Mouse (Mus musculus): ENCODE measurements around the gene Ddx54. TPM values are rescaled to one million over a fixed set of nuclear protein-coding genes. Genes with fewer than 3 reads are reported as not detected.

Ddx54 gene
- polyA plus RNA-seq, 1 experiment from 2014 or later, result 54.0 TPM

DNA sequence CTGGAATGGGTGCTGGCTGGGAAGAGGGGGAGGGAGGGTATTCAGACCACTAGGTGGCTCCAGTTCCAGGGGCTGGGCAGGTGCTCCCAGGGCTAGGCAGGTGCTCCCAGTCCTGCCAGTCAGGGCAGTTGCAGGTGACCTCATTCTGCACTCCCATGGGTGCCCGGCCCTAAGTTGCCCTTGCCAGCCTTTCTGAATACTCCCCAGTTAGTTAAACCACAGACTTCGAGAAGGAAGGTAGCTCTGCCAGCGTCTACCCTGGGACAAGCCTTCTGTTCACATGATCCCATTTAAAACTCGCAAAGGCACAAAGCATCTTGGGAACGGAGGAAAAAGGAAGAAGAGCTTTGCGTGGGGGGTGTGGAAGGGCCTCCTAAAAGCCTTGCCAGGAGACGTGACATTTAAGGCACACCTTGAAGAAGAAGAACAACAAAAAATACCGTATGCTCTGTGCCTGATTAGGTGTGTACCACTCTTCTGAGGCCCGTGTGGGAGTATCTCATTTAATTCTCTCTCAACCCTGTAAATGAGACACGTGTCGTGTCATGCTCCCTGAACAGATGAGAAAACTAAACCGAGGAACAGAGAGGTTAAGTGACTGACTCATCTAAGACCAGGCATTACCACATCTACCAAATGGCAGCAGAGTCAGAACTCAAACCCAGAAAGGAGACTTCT lies 35.4 kb downstream of the Ddx54 start:
- TF ChIP-seq CTCF (IDR thresholded peaks at IDR 0.05), result no peak
- ATAC-seq, result no peak
- ChIA-PET CTCF (interaction anchor here (1.2 to 2.2 kb wide), 3 partner anchors 18 to 32 kb away, joined by 3 to 20 read pairs (median 3); no protein-coding TSS in a partner anchor), POLR2A (no interaction called here)
- DNase-seq (ENCODE audit: low read depth, low spot score), result no peak
- H3K27me3 ChIP-seq, result no peaks in the 10 kb centered on the region
- in situ Hi-C loops (cut with MboI; ENCODE audit: low pct_unique_long_range_greater_than_20kb), result no loop called here

DNA sequence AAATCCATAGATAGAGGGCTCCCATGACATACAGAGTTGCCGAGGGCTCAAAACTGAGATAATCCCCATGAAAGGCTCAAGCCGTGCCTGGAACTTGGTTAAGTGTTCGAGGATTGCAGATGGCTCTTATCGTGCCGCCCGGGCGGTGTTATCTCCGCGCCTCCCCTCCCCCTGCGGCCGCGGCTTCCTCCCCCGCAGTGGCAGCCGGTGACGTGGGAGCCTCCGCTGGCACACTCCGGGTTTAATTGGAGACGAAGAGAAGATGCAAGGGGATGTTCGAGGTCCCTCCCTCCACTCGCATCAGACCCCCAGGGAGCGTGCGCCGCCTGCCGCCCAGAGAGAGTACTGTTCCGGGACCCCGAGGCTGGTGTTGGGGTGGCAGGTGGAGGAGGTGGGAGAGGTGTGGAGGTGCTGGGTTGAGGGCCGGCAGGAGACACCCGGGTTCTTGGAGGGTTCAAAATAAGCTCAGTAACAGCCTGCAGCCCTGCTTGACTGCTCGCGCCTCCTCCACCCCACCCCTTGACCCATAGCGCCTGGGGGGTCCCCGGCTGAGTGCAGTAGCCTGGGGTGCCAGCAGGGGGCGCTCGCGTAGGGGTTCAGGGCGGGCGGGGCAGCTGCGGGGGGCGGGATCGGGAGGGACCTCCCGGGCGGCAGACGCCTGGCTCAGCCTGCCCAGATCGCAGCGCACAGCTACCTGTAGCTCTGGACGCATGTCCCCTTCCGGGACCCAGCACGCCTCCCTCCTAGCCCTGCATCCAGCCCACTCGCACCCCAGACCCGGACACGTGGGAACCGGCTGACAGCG lies 36.2 kb downstream of the Ddx54 start, which contains the start of gene Rasal1:
Rasal1 (plus strand) TSS at position 244 of the 805 bp plus-strand sequence.
- ChIA-PET POLR2A (interaction anchor here (0.5 to 0.8 kb wide), 3 partner anchors 18 to 225 kb away, joined by 3 to 5 read pairs (median 3); no protein-coding TSS in a partner anchor), CTCF (interaction anchor here (0.9 to 2.2 kb wide), 6 partner anchors 13 to 32 kb away, joined by 3 to 20 read pairs (median 3); no protein-coding TSS in a partner anchor)
- TF ChIP-seq CTCF (IDR thresholded peaks at IDR 0.05), result peak; percentile 88
- in situ Hi-C loops (cut with MboI; ENCODE audit: low pct_unique_long_range_greater_than_20kb), result no loop called here
- ATAC-seq (peak; percentile 38), DNase-seq (ENCODE audit: low read depth, low spot score) (no peak)
- H3K27me3 ChIP-seq, result no peaks in the 10 kb centered on the region

DNA sequence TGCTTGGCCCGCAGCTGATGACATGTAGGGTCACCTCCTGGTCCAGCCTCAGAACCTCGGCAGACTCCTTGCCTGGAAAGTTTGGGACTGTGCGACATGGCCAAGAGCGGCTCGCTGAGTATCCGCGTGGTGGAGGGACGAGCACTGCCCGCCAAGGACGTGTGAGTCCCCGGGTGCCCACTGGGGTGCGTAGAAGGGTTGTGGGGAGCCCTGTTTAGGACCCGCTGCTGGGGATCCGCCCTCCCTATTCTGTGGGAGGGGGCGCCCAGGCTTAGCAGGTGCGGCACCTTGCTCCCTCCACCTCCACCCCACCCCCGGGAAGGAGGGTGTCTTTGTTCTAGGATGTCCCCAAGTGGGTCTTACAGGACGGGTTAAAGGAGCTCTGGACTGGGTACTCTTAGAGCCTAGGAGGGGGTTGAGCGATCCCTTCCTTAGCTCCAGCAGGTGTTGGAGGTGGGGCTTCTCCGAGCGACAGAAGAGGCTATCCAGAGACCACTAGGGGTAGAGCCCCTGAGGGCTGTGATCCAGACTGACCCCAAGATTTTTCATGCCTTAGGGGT lies 36.9 kb downstream of the Ddx54 start:
- CTCF ChIA-PET, result interaction anchor here (0.9 to 2.2 kb wide), 5 partner anchors 13 to 33 kb away, joined by 3 to 20 read pairs (median 3); no protein-coding TSS in a partner anchor
- in situ Hi-C loops (cut with MboI; ENCODE audit: low pct_unique_long_range_greater_than_20kb), result no loop called here
- ATAC-seq (no peak), DNase-seq (ENCODE audit: low read depth, low spot score) (no peak)
- no peak for TF ChIP-seq CTCF (IDR thresholded peaks at IDR 0.05)
- POLR2A ChIA-PET, result interaction anchor here (0.5 to 0.8 kb wide), 2 partner anchors 19 to 161 kb away, joined by 3 to 5 read pairs; no protein-coding TSS in a partner anchor
- no peaks in the 10 kb centered on the region for H3K27me3 ChIP-seq

DNA sequence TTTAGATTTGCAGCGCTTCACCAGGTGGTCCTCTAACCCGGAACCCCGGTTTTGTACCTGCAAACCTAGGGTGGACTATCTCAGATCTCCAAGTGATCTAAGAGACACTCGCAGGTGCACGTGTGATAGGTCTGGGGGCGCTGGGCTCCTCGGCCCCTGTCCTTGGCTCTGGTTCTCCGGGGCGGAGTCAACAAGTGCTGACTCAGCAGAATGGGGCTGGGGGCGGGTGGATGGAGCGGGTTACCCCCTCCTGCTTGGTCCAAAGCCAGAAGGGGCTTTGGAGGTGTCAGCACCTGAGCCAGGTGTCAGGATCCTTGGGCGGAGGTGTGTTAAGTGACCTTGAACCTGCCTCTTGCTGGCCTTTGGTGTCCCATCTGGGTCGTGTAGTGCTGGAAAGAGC lies 37.4 kb downstream of the Ddx54 start:
- in situ Hi-C loops (cut with MboI; ENCODE audit: low pct_unique_long_range_greater_than_20kb), result no loop called here
- ChIA-PET POLR2A (no interaction called here), CTCF (no interaction called here)
- no peak for ATAC-seq
- no peak for TF ChIP-seq CTCF (IDR thresholded peaks at IDR 0.05)
- no peaks in the 10 kb centered on the region for H3K27me3 ChIP-seq
- DNase-seq (ENCODE audit: low read depth, low spot score), result no peak

DNA sequence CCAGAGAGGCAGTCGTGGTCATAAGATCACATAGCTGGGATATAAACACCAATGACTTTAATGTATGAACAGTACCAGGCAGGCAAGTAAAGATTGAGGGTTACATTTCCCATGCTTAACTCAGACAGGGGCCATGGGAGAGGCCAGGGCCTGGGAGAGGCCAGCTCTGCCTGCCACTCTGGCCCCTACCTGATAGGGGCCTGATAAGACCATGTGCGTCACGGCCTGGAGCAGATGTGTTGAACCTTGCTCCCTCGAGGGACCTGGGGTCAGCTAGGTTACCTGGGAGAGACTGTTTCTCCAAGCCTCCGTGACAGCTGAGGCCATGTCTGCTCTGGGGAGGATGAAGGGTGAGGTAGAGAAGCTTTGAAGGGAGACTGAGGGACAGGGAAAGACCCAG lies 38.7 kb downstream of the Ddx54 start:
- DNase-seq (ENCODE audit: low read depth, low spot score) (no peak), ATAC-seq (no peak)
- no peak for TF ChIP-seq CTCF (IDR thresholded peaks at IDR 0.05)
- POLR2A ChIA-PET, result interaction anchor here (0.6 kb wide), 1 partner anchor 437 kb away, joined by 3 read pairs; no protein-coding TSS in a partner anchor
- no peaks in the 10 kb centered on the region for H3K27me3 ChIP-seq
- in situ Hi-C loops (cut with MboI; ENCODE audit: low pct_unique_long_range_greater_than_20kb), result no loop called here
- CTCF ChIA-PET, result interaction anchor here (1.7 to 2.2 kb wide), 2 partner anchors 31 to 33 kb away, joined by 4 to 8 read pairs; no protein-coding TSS in a partner anchor

DNA sequence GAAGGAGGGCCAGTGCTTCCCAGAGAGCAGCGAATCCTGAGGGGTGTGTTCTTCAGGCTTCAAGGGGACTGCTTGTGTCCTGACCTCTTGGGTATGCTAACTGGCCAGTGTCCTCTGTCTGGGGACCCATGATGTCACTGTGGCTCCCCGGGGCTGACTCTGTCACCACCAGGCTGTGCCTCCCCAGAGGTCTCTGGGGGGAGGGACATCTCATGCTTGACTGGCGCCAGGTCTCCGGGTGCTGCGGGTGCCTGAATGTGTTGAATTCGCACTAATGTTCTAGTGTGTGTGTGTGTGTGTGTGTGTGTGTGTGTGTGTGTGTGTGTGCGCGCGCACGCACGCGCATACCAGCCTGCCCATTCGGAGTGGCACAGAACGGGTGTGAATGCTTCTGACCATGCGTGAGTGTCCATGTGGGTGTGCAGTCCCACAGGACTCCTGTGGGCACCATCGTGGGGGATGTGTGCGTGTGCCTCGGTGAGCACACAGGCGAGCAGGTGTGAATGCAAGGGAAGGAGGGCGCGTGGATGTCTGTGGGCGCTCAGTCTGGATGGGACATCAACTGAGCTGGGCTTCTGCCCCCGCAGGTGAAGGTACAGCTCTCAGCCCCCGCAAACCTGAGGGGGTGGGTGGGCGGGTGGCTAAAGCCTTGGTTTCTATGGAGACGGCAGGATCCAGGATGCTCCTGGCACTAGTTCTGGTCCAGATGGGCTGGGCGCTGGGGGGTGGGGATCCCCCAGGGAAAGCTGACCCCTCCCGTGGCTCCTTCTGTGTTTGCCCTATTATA lies 40.6 kb downstream of the Ddx54 start:
- ATAC-seq, result no peak

DNA sequence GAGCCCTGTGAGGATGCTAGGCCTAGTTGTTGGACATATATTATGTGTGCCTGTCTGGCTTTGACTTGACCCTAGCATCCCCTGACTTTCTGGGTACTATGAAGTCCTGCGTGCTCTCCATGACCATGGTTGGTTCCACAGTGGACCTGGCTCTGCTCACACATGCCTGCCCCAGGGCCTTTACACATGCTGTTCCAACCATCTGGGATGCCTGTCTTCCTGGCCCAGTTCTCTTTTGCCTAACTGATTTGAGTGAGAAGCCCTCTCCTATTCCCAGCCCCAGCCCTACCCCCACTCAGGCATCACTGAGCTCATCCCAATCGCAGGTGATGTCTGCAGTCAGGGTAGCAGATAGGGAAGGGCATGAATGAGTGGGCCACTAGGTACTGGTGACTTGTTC lies 41.3 kb downstream of the Ddx54 start:
- ChIA-PET CTCF (no interaction called here), POLR2A (no interaction called here)
- TF ChIP-seq CTCF (IDR thresholded peaks at IDR 0.05), result no peak
- no peak for ATAC-seq
- no peak for DNase-seq (ENCODE audit: low read depth, low spot score)
- H3K27me3 ChIP-seq, result no peaks in the 10 kb centered on the region
- in situ Hi-C loops (cut with MboI; ENCODE audit: low pct_unique_long_range_greater_than_20kb), result no loop called here

More for the DNA sequence above, 40.6 kb downstream of the Ddx54 start:
- ChIA-PET POLR2A (no interaction called here), CTCF (interaction anchor here (2.2 kb wide), 1 partner anchor 33 kb away, joined by 8 read pairs; no protein-coding TSS in a partner anchor)
- DNase-seq (ENCODE audit: low read depth, low spot score), result no peak
- H3K27me3 ChIP-seq, result no peaks in the 10 kb centered on the region
- TF ChIP-seq CTCF (IDR thresholded peaks at IDR 0.05), result no peak
- in situ Hi-C loops (cut with MboI; ENCODE audit: low pct_unique_long_range_greater_than_20kb), result no loop called here

DNA sequence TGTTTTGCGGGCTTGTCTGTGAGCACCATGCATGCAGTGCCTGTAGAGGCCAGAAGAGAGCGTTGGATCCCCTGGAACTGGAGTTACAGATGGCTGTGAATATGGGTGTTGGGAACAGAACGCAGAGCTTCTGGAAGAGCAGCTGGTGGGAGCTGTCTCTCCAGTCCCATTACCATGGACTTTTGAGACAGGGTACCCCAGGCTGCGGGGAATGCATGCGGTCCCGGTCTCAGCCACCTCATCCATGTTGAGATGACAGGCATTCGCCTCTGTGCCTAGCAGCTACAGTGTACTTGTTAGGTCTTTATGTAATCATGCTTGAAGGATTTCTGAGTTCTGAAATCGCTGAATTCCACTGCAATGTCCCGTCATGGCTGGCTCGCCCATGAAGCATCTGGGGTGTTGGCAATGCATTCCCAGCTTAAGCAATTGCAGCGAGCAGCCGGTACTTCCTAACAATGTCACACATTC lies 43.8 kb downstream of the Ddx54 start:
- ChIA-PET CTCF (interaction anchor here (1.4 kb wide), 1 partner anchor 18 kb away, joined by 3 read pairs; no protein-coding TSS in a partner anchor), POLR2A (no interaction called here)
- no peak for ATAC-seq
- no peak for TF ChIP-seq CTCF (IDR thresholded peaks at IDR 0.05)
- no peak for DNase-seq (ENCODE audit: low read depth, low spot score)
- in situ Hi-C loops (cut with MboI; ENCODE audit: low pct_unique_long_range_greater_than_20kb), result no loop called here
- no peaks in the 10 kb centered on the region for H3K27me3 ChIP-seq

DNA sequence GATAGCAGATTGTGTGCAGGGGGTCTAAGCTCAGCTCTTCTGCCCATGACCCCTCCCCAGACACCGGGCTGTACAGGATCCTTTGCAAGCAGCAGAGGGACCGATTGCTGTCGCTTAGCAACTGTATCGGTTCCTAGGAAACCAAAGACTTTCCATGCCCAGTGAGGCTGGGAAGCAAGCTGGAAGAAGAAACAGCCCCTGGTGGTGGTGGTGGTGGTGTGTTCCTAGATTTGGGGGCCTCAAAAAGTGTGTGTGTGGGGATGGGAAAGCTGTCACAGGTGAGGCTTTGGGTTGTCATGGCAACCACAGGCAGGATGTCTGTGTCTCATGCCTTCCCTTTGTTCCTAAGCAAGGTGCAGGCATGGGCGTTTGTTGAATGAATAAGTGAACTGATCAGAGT lies 48.3 kb downstream of the Ddx54 start:
- ChIA-PET POLR2A (no interaction called here), CTCF (interaction anchor here (1.2 to 1.4 kb wide), 2 partner anchors 15 to 86 kb away, joined by 3 read pairs; no protein-coding TSS in a partner anchor)
- no peak for TF ChIP-seq CTCF (IDR thresholded peaks at IDR 0.05)
- in situ Hi-C loops (cut with MboI; ENCODE audit: low pct_unique_long_range_greater_than_20kb), result no loop called here
- H3K27me3 ChIP-seq, result no peaks in the 10 kb centered on the region
- DNase-seq (ENCODE audit: low read depth, low spot score) (no peak), ATAC-seq (no peak)

DNA sequence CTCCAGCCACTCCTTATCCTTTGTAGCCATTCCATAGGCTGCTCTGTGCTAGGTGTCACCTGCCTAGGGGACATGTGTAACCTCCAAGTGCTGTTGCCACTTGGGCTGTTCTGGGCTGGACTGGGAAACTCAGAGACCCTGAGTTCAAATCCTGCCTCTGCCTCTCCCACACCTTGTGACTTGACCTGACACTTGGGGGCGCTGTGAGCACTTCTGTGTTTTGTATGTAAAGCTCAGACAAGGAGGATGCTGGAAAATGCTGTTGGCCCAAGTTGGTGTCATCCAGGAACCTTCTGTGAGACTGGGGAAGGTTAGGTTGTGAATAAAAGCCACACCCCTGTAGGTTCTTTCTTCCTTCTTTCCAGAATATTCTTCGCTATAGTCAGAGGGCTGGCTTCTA lies 52.3 kb downstream of the Ddx54 start:
- no peaks in the 10 kb centered on the region for H3K27me3 ChIP-seq
- DNase-seq (ENCODE audit: low read depth, low spot score) (no peak), ATAC-seq (no peak)
- POLR2A ChIA-PET, result no interaction called here
- TF ChIP-seq CTCF (IDR thresholded peaks at IDR 0.05), result no peak
- CTCF ChIA-PET, result no interaction called here
- in situ Hi-C loops (cut with MboI; ENCODE audit: low pct_unique_long_range_greater_than_20kb), result no loop called here
